Mouse (Mus musculus): ENCODE results near the gene Hoxd4. TPM values are rescaled to one million over a fixed set of nuclear protein-coding genes. Genes with fewer than 3 reads are reported as not detected.

The Hoxd4 gene
- polyA plus RNA-seq, 1 experiment from 2014 or later, result 0.95 TPM

DNA sequence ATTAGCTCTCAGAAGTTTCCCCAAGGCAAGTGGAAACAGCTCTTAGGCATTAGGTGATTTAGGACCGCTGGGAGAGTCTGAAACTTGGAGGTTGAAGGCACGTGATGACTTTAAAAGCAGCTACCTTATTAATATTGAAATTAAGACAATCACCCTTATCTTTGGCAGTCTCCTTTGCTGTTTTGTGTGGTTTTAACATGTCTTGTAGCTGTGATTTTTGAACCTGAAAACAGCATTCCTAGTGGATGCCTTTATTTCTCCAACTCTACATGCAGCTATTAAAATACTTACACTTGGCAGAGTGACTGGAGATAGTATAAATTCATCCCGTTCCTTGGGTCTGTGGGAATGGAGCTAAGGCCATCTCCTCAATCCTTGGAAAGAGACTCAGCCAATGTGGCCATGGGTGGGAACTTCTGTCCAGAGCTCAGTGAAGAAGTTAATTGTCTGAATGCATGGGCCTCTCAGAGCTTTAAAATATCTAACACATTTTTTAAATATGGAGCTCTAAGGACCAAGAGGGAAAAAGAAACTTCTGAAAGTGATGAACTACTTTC is 41.0 kb upstream of the Hoxd4 start:
- Histone ChIP-seq H3K9me3 (ENCODE audit: control insufficient read depth, low read length) (no peaks in the 10 kb centered on the region), H3K27ac (ENCODE audit: low read length) (no peak overlapping the region), H3K27me3 (replicated peaks; ENCODE audit: control insufficient read depth, insufficient read depth, low read length) (peaks cover 85% of the 10 kb centered on the region), H3K4me1 (ENCODE audit: control insufficient read depth, insufficient read depth, low read length) (peaks cover 13% of the 10 kb centered on the region), H3K36me3 (ENCODE audit: control insufficient read depth, insufficient read depth, low read length) (no peaks in the 10 kb centered on the region), H3K9ac (ENCODE audit: low read depth, low read length) (no peak overlapping the region), H3K4me3 (ENCODE audit: low read length) (no peak overlapping the region), H3K4me2 (ENCODE audit: low read depth, low read length) (no peak overlapping the region)
- no peak for ATAC-seq
- 12% methylated on average over 3 of the region's 3 CpGs for WGBS

DNA sequence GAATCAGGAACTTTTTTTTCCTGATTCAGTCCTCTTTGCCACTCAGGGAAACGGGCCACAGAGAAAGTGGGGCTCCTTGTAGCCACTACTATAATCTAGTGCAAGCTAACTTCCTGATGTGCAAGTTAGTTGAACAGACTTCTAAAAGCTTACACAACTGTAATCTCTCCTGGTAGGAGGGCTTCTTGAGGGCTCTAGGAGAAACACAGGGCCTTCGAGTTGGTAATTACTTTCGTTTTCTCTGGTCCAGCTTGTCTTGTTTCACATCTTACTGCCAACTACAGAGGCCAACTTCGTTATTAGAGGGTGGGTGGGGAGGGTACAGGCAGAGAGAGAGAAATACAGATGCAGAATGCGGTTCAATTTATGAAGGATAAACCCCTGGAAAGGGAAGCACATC is 39.9 kb upstream of the Hoxd4 start:
- Histone ChIP-seq H3K36me3 (ENCODE audit: control insufficient read depth, insufficient read depth, low read length) (no peaks in the 10 kb centered on the region), H3K4me2 (ENCODE audit: low read depth, low read length) (no peak overlapping the region), H3K27ac (ENCODE audit: low read length) (no peak overlapping the region), H3K9me3 (ENCODE audit: control insufficient read depth, low read length) (no peaks in the 10 kb centered on the region), H3K27me3 (replicated peaks; ENCODE audit: control insufficient read depth, insufficient read depth, low read length) (peaks cover 87% of the 10 kb centered on the region), H3K4me1 (ENCODE audit: control insufficient read depth, insufficient read depth, low read length) (peaks cover 13% of the 10 kb centered on the region), H3K4me3 (ENCODE audit: low read length) (no peak overlapping the region), H3K9ac (ENCODE audit: low read depth, low read length) (no peak overlapping the region)
- ATAC-seq, result no peak
- WGBS, result 9% methylated on average over 5 of the region's 5 CpGs

DNA sequence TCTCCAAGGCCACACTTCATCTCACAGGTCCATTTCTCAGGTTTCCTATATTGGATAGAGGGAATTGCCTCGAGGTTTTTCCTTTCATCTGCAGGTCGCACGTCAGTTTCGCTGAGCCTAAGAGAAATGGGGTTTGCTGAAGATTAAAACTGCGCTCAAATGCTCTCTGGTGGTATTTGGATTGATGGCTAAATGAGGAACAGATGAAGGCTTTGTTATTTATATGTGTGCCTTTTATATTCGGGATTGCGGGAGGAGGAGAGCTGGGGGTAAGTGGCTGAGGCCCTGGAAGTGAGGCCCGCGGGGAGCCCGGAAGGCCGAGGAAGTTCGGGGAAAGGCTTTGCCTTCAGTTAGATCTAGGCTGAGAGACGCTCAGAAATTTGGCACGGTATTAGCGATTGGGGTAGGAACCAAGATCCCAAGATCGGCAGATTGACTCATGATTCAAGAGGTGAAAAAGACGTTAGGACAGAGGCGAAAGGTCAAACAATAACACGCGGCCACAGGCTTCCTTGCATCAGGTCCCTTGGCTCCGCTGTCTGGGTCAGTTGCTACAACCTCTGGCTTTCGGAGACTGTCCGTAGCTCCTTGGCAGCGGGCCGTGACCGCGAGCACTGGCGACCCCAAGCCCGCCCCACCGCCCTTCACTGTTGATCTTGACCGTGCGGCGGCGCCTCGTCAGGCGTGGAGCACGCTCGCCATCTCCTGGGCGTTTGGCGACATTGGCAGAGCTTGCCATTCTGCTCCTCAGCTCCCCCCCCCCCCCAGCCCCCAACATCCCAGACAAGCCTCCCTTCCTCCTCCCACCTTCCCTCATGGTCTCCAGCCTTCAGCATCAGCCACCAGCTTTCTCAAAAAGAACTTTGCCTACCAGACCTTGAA is 39.0 kb upstream of the Hoxd4 start:
- peaks cover 12% of the 10 kb centered on the region for H3K4me1 ChIP-seq (ENCODE audit: control insufficient read depth, insufficient read depth, low read length)
- peak overlapping the region; percentile 41 for H3K4me3 ChIP-seq (ENCODE audit: low read length)
- WGBS, result 5% methylated on average over 40 of the region's 40 CpGs
- no peaks in the 10 kb centered on the region for H3K9me3 ChIP-seq (ENCODE audit: control insufficient read depth, low read length)
- H3K4me2 ChIP-seq (ENCODE audit: low read depth, low read length), result peak overlapping the region; percentile 55
- H3K36me3 ChIP-seq (ENCODE audit: control insufficient read depth, insufficient read depth, low read length), result no peaks in the 10 kb centered on the region
- peaks cover 85% of the 10 kb centered on the region for H3K27me3 ChIP-seq (replicated peaks; ENCODE audit: control insufficient read depth, insufficient read depth, low read length)
- no peak for ATAC-seq
- H3K9ac ChIP-seq (ENCODE audit: low read depth, low read length), result no peak overlapping the region
- no peak overlapping the region for H3K27ac ChIP-seq (ENCODE audit: low read length)

DNA sequence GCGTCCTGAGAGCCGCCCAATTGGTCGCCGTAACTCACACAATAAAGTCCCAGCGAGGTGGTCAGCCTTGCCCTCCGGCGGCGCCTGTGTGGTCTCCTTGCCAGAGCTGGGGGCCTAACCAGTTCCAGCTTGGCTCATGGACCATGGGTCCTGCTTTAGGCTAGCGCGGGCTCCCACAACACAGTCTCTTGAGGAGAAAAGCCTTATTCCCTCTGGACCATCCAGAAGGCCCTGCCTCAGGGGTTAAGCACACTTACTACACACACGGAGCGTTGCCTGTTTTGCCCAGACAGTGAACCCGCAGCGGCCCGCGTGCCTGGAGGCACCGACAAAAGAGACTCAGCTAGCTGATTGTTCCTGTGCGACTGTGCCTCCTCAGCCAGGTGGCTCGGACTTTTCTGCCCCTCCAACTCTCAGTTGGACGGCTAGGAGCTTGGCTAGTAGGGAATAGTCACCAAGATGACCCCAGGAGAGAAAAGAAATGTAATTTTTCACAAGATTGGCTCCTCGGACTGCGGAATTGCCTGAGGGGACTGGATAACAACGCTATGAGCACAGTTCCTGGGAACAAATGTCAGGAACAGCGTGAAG is 37.8 kb upstream of the Hoxd4 start:
- Histone ChIP-seq H3K4me1 (ENCODE audit: control insufficient read depth, insufficient read depth, low read length) (0 out of 2 replicates have a peak, but pooled peaks cover 2% of the 10 kb centered on the region), H3K4me2 (ENCODE audit: low read depth, low read length) (no peak overlapping the region), H3K4me3 (ENCODE audit: low read length) (no peak overlapping the region), H3K9ac (ENCODE audit: low read depth, low read length) (no peak overlapping the region), H3K9me3 (ENCODE audit: control insufficient read depth, low read length) (no peaks in the 10 kb centered on the region), H3K27me3 (replicated peaks; ENCODE audit: control insufficient read depth, insufficient read depth, low read length) (peaks cover 83% of the 10 kb centered on the region), H3K27ac (ENCODE audit: low read length) (no peak overlapping the region), H3K36me3 (ENCODE audit: control insufficient read depth, insufficient read depth, low read length) (no peaks in the 10 kb centered on the region)
- WGBS, result 2% methylated on average over 24 of the region's 24 CpGs
- no peak; the same call in 1 of the 2 replicates for ATAC-seq

DNA sequence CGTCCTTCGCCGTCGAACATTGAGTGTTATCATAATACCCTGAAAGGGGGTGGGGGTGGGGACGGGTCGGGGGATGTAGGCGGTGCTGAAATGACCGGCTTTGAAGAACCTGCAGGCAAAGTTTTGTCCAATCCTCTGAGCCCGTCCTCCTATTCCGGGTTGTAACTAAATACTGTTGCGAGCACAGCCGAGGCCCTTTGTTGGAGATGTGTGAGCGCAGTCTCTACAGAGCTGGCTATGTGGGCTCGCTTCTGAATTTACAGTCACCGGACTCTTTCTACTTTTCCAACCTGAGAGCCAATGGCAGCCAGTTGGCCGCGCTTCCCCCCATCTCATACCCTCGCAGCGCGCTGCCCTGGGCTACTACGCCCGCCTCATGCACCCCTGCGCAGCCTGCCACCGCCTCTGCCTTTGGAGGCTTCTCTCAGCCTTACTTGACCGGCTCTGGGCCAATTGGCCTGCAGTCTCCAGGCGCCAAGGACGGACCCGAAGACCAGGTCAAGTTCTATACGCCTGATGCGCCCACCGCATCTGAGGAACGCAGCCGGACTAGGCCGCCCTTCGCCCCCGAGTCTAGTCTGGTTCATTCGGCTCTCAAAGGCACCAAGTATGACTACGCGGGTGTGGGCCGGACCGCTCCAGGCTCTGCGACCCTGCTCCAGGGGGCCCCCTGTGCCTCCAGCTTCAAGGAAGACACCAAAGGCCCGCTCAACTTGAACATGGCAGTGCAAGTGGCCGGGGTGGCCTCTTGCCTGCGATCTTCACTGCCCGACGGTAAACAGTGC is 36.7 kb upstream of the Hoxd4 start, which contains the start of gene Hoxd12:
Gene Hoxd12 (plus strand): TSS at position 133 of the 785 bp plus-strand sequence.
- 3% methylated on average over 47 of the region's 47 CpGs for WGBS
- ATAC-seq, result 0 out of 2 replicates have a peak, but pooled peaks have one; percentile 19
- H3K36me3 ChIP-seq (ENCODE audit: control insufficient read depth, insufficient read depth, low read length), result no peaks in the 10 kb centered on the region
- H3K9me3 ChIP-seq (ENCODE audit: control insufficient read depth, low read length), result no peaks in the 10 kb centered on the region
- H3K27ac ChIP-seq (ENCODE audit: low read length), result no peak within 1 kb of the TSS
- H3K27me3 ChIP-seq (replicated peaks; ENCODE audit: control insufficient read depth, insufficient read depth, low read length), result peaks cover 84% of the 10 kb centered on the region
- H3K4me3 ChIP-seq (ENCODE audit: low read length), result no peak within 1 kb of the TSS
- H3K9ac ChIP-seq (ENCODE audit: low read depth, low read length), result no peak within 1 kb of the TSS
- H3K4me2 ChIP-seq (ENCODE audit: low read depth, low read length), result no peak within 1 kb of the TSS
- H3K4me1 ChIP-seq (ENCODE audit: control insufficient read depth, insufficient read depth, low read length), result 0 out of 2 replicates have a peak, but pooled peaks cover 2% of the 10 kb centered on the region

DNA sequence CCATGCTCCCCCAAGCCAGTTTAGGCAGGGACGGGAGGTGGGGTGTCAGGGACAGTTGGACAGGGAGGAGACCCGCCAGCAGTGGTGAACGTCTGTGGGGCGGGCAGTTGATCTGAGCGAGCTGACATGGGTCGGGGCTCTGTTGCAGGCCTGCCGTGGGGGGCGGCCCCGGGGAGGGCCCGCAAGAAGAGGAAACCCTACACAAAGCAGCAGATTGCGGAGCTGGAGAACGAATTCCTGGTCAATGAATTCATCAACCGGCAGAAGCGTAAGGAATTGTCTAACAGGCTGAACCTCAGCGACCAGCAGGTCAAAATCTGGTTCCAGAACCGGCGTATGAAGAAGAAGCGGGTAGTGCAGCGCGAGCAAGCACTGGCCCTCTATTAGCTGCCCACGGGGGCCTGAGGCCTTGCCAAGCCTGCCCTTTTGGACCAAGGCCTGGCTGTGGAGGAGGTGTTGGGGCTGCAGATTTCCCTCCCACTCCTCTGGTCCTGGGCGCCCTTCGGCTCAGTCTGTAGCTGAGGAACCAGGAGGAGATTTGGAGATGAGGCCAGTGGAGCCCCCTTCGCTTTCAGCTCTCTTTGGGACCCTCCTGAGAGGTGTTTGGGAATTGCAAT is 36.0 kb upstream of the Hoxd4 start:
- no peak overlapping the region for H3K27ac ChIP-seq (ENCODE audit: low read length)

DNA sequence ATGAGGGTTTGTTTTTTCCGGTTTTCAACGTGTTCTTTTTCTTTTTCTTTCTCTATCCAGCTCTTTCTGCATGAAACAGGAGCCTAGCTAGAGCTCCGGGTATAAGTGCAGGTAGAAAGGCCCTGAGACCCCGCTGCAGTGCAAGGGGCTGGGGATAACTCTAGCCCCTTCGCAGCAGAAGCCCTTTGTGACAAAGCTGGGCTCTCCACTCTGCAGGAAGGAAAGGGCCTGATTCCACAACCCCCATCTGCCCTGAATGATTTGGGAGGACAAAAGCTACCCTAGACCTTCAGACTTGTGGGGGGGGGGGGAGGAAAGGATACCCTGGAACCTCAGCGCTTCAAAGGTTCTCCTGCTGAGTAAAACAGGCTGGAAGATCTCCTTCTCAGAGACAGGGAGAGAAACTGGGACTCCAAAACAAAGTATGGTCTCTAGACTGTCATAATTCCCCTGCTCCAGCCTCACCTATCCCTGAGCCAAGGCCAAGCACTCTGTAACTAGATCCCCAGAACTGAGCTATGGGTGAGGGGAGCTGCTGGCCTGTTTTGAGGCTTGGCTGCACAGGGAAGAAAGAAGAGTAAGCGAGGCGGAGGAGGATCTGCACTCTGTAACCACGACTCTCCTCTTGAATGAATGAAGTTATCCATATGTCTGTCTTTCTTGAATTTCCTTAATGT is 35.2 kb upstream of the Hoxd4 start:
- H3K9me3 ChIP-seq (ENCODE audit: control insufficient read depth, low read length), result no peaks in the 10 kb centered on the region
- no peak overlapping the region for H3K4me2 ChIP-seq (ENCODE audit: low read depth, low read length)
- H3K4me3 ChIP-seq (ENCODE audit: low read length), result no peak overlapping the region
- H3K36me3 ChIP-seq (ENCODE audit: control insufficient read depth, insufficient read depth, low read length), result no peaks in the 10 kb centered on the region
- peaks cover 93% of the 10 kb centered on the region for H3K27me3 ChIP-seq (replicated peaks; ENCODE audit: control insufficient read depth, insufficient read depth, low read length)
- WGBS, result 5% methylated on average over 9 of the region's 9 CpGs
- H3K27ac ChIP-seq (ENCODE audit: low read length), result no peak overlapping the region
- ATAC-seq, result no peak
- no peak overlapping the region for H3K9ac ChIP-seq (ENCODE audit: low read depth, low read length)
- H3K4me1 ChIP-seq (ENCODE audit: control insufficient read depth, insufficient read depth, low read length), result 0 out of 2 replicates have a peak, but pooled peaks cover 2% of the 10 kb centered on the region

More for the DNA sequence above, 36.0 kb upstream of the Hoxd4 start:
- Histone ChIP-seq H3K36me3 (ENCODE audit: control insufficient read depth, insufficient read depth, low read length) (no peaks in the 10 kb centered on the region), H3K4me1 (ENCODE audit: control insufficient read depth, insufficient read depth, low read length) (0 out of 2 replicates have a peak, but pooled peaks cover 2% of the 10 kb centered on the region), H3K27me3 (replicated peaks; ENCODE audit: control insufficient read depth, insufficient read depth, low read length) (peaks cover 88% of the 10 kb centered on the region), H3K9me3 (ENCODE audit: control insufficient read depth, low read length) (no peaks in the 10 kb centered on the region), H3K4me3 (ENCODE audit: low read length) (no peak overlapping the region), H3K9ac (ENCODE audit: low read depth, low read length) (no peak overlapping the region), H3K4me2 (ENCODE audit: low read depth, low read length) (no peak overlapping the region)
- no peak for ATAC-seq
- 7% methylated on average over 24 of the region's 24 CpGs for WGBS

DNA sequence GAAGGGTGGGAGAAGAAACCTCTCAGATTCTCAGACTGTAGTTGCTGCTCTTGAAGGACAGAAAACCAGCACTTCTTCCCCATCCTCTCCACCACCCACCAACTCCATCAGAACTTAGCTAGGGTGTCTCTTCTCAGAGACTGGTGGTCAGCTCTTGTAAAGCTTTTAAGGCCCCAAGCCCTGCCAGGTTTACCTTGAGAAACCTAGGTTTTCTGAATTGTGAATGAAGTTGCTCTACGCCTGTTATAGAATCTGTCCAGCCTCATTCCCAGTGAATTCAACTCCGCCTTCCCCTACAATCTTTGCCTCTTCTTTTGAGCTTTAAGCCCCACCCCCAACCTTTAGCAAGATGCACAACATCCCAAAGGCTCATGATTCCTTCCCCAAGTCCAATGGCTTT is 34.6 kb upstream of the Hoxd4 start:
- WGBS, result 32% methylated on average over 2 of the region's 2 CpGs
- H3K4me3 ChIP-seq (ENCODE audit: low read length), result no peak overlapping the region
- H3K4me1 ChIP-seq (ENCODE audit: control insufficient read depth, insufficient read depth, low read length), result peaks cover 6% of the 10 kb centered on the region; the same call in 1 of the 2 replicates
- no peaks in the 10 kb centered on the region for H3K36me3 ChIP-seq (ENCODE audit: control insufficient read depth, insufficient read depth, low read length)
- ATAC-seq, result no peak
- peaks cover 93% of the 10 kb centered on the region for H3K27me3 ChIP-seq (replicated peaks; ENCODE audit: control insufficient read depth, insufficient read depth, low read length)
- H3K9ac ChIP-seq (ENCODE audit: low read depth, low read length), result no peak overlapping the region
- H3K27ac ChIP-seq (ENCODE audit: low read length), result no peak overlapping the region
- H3K9me3 ChIP-seq (ENCODE audit: control insufficient read depth, low read length), result no peaks in the 10 kb centered on the region
- H3K4me2 ChIP-seq (ENCODE audit: low read depth, low read length), result no peak overlapping the region
